Mouse (Mus musculus): ENCODE measurements at regions not wholly inside any gene's neighbourhood (a gene's known extent, or its start where the extent isn't known, plus 50 kb on each side); places are given as distances from the start of the nearest gene placed in this dataset.
A peak's percentile ranks its signal among the peaks of the same experiment; 100 is the strongest.

- DNase-seq (ENCODE audit: low spot score) (no peak), ATAC-seq (no peak)
- no peaks in the 10 kb centered on the region for H3K36me3 ChIP-seq (ENCODE audit: insufficient read depth, low read length)
- WGBS = 38% methylated on average over 1 of the region's 1 CpGs
- H3K9ac ChIP-seq (replicated peaks; ENCODE audit: low read length) = no peak overlapping the region
- no peak overlapping the region for H3K4me3 ChIP-seq (ENCODE audit: low read length)
- TF ChIP-seq CTCF (IDR thresholded peaks at IDR 0.05; ENCODE audit: low read depth) = no peak
- H3K4me1 ChIP-seq (ENCODE audit: insufficient read depth, low read length) = no peaks in the 10 kb centered on the region
- H3K4me2 ChIP-seq (ENCODE audit: low read depth, low read length) = no peak overlapping the region
- no peaks in the 10 kb centered on the region for H3K27me3 ChIP-seq (ENCODE audit: insufficient read depth, low read length)
- no peak overlapping the region for H3K27ac ChIP-seq
- no peaks in the 10 kb centered on the region for H3K9me3 ChIP-seq (ENCODE audit: low read length)
Measured at GRCm38 (mm10) chr9:30278231-30278630, 148.7 kb upstream of the Snx19 start.

- 85% methylated on average over 12 of the region's 12 CpGs for WGBS
- Histone ChIP-seq H3K9ac (replicated peaks; ENCODE audit: low read length) (no peak overlapping the region), H3K9me3 (ENCODE audit: low read length) (no peaks in the 10 kb centered on the region), H3K4me3 (ENCODE audit: low read length) (no peak overlapping the region), H3K27ac (no peak overlapping the region), H3K4me1 (ENCODE audit: insufficient read depth, low read length) (peaks cover 4% of the 10 kb centered on the region; the same call in 1 of the 2 replicates), H3K36me3 (ENCODE audit: insufficient read depth, low read length) (no peaks in the 10 kb centered on the region), H3K27me3 (ENCODE audit: insufficient read depth, low read length) (no peaks in the 10 kb centered on the region), H3K4me2 (ENCODE audit: low read depth, low read length) (no peak overlapping the region)
- TF ChIP-seq CTCF (IDR thresholded peaks at IDR 0.05; ENCODE audit: low read depth) = no peak
- DNase-seq (ENCODE audit: low spot score) (no peak), ATAC-seq (peak; percentile 15; the same call in 1 of the 2 replicates)
Measured at GRCm38 (mm10) chr9:30283080-30283770, 143.7 kb upstream of the Snx19 start.

- 57% methylated on average over 4 of the region's 4 CpGs for WGBS
- Histone ChIP-seq H3K4me3 (ENCODE audit: low read length) (no peak overlapping the region), H3K9me3 (ENCODE audit: low read length) (no peaks in the 10 kb centered on the region), H3K36me3 (ENCODE audit: insufficient read depth, low read length) (no peaks in the 10 kb centered on the region), H3K27me3 (ENCODE audit: insufficient read depth, low read length) (no peaks in the 10 kb centered on the region), H3K9ac (replicated peaks; ENCODE audit: low read length) (no peak overlapping the region), H3K4me1 (ENCODE audit: insufficient read depth, low read length) (peaks cover 4% of the 10 kb centered on the region; the same call in 1 of the 2 replicates), H3K27ac (no peak overlapping the region), H3K4me2 (ENCODE audit: low read depth, low read length) (no peak overlapping the region)
- no peak for TF ChIP-seq CTCF (IDR thresholded peaks at IDR 0.05; ENCODE audit: low read depth)
- ATAC-seq (no peak), DNase-seq (ENCODE audit: low spot score) (no peak)
Measured at GRCm38 (mm10) chr9:30283771-30284148, 143.1 kb upstream of the Snx19 start.

- Histone ChIP-seq H3K4me3 (ENCODE audit: low read length) (no peak overlapping the region), H3K4me1 (ENCODE audit: insufficient read depth, low read length) (peaks cover 4% of the 10 kb centered on the region; the same call in 1 of the 2 replicates), H3K9me3 (ENCODE audit: low read length) (no peaks in the 10 kb centered on the region), H3K4me2 (ENCODE audit: low read depth, low read length) (peak overlapping the region; percentile 11), H3K9ac (replicated peaks; ENCODE audit: low read length) (no peak overlapping the region), H3K36me3 (ENCODE audit: insufficient read depth, low read length) (no peaks in the 10 kb centered on the region), H3K27ac (0 out of 2 replicates have a peak overlapping the region, but pooled peaks have one; percentile 4), H3K27me3 (ENCODE audit: insufficient read depth, low read length) (no peaks in the 10 kb centered on the region)
- TF ChIP-seq CTCF (IDR thresholded peaks at IDR 0.05; ENCODE audit: low read depth) = no peak
- ATAC-seq (0 out of 2 replicates have a peak, but pooled peaks have one; percentile 55), DNase-seq (ENCODE audit: low spot score) (peak; percentile 26)
- WGBS = 19% methylated on average over 16 of the region's 16 CpGs
Measured at GRCm38 (mm10) chr9:30284562-30285323, 142.2 kb upstream of the Snx19 start.

GRCm38 (mm10) chr9:30285324-30285599, 141.6 kb upstream of the Snx19 start:
- no peak for TF ChIP-seq CTCF (IDR thresholded peaks at IDR 0.05; ENCODE audit: low read depth)
- H3K4me3 ChIP-seq (ENCODE audit: low read length) = no peak overlapping the region
- no peak overlapping the region for H3K27ac ChIP-seq
- H3K4me1 ChIP-seq (ENCODE audit: insufficient read depth, low read length) = peaks cover 4% of the 10 kb centered on the region; the same call in 1 of the 2 replicates
- WGBS = 38% methylated on average over 2 of the region's 2 CpGs
- H3K9ac ChIP-seq (replicated peaks; ENCODE audit: low read length) = no peak overlapping the region
- H3K9me3 ChIP-seq (ENCODE audit: low read length) = no peaks in the 10 kb centered on the region
- no peak for DNase-seq (ENCODE audit: low spot score)
- H3K4me2 ChIP-seq (ENCODE audit: low read depth, low read length) = no peak overlapping the region
- no peaks in the 10 kb centered on the region for H3K36me3 ChIP-seq (ENCODE audit: insufficient read depth, low read length)
- H3K27me3 ChIP-seq (ENCODE audit: insufficient read depth, low read length) = no peaks in the 10 kb centered on the region
- no peak for ATAC-seq

GRCm38 (mm10) chr9:30299844-30300243, 127.1 kb upstream of the Snx19 start:
- no peak overlapping the region for H3K4me2 ChIP-seq (ENCODE audit: low read depth, low read length)
- ATAC-seq = no peak
- H3K4me1 ChIP-seq (ENCODE audit: insufficient read depth, low read length) = no peaks in the 10 kb centered on the region
- H3K9ac ChIP-seq (replicated peaks; ENCODE audit: low read length) = no peak overlapping the region
- no peak overlapping the region for H3K27ac ChIP-seq
- peak; percentile 72 for TF ChIP-seq CTCF (IDR thresholded peaks at IDR 0.05; ENCODE audit: low read depth)
- no peaks in the 10 kb centered on the region for H3K36me3 ChIP-seq (ENCODE audit: insufficient read depth, low read length)
- no peaks in the 10 kb centered on the region for H3K27me3 ChIP-seq (ENCODE audit: insufficient read depth, low read length)
- 7% methylated on average over 4 of the region's 4 CpGs for WGBS
- DNase-seq (ENCODE audit: low spot score) = peak; percentile 88
- H3K9me3 ChIP-seq (ENCODE audit: low read length) = no peaks in the 10 kb centered on the region
- no peak overlapping the region for H3K4me3 ChIP-seq (ENCODE audit: low read length)

- no peak for ATAC-seq
- no peak overlapping the region for H3K4me2 ChIP-seq (ENCODE audit: low read depth, low read length)
- H3K4me1 ChIP-seq (ENCODE audit: insufficient read depth, low read length) = no peaks in the 10 kb centered on the region
- no peaks in the 10 kb centered on the region for H3K27me3 ChIP-seq (ENCODE audit: insufficient read depth, low read length)
- TF ChIP-seq CTCF (IDR thresholded peaks at IDR 0.05; ENCODE audit: low read depth) = no peak
- no peak for DNase-seq (ENCODE audit: low spot score)
- no peak overlapping the region for H3K27ac ChIP-seq
- no peak overlapping the region for H3K9ac ChIP-seq (replicated peaks; ENCODE audit: low read length)
- no peak overlapping the region for H3K4me3 ChIP-seq (ENCODE audit: low read length)
- no peaks in the 10 kb centered on the region for H3K36me3 ChIP-seq (ENCODE audit: insufficient read depth, low read length)
- 17% methylated on average over 2 of the region's 2 CpGs for WGBS
- no peaks in the 10 kb centered on the region for H3K9me3 ChIP-seq (ENCODE audit: low read length)
Measured at GRCm38 (mm10) chr9:30308281-30308680, 118.6 kb upstream of the Snx19 start.

Measured in hindbrain, postnatal 0 days (tissue).